Mouse (Mus musculus) ES-E14 (cell line): Measurements from ENCODE around the gene Gldc.

Experiments
- MAFK ChIP-seq: IDR thresholded peaks from 2 replicates; pipeline ENCODE4 v1.6.1; 2014; ENCODE audit warnings: mild to moderate bottlenecking, low read depth, low read length, inconsistent platforms; ENCODE audit not compliant: insufficient read depth
- ZC3H11A ChIP-seq: IDR thresholded peaks from 2 replicates; pipeline ENCODE4 v1.6.1; 2012; ENCODE audit warnings: low read depth, mild to moderate bottlenecking, inconsistent platforms, low read length, borderline replicate concordance

DNA sequence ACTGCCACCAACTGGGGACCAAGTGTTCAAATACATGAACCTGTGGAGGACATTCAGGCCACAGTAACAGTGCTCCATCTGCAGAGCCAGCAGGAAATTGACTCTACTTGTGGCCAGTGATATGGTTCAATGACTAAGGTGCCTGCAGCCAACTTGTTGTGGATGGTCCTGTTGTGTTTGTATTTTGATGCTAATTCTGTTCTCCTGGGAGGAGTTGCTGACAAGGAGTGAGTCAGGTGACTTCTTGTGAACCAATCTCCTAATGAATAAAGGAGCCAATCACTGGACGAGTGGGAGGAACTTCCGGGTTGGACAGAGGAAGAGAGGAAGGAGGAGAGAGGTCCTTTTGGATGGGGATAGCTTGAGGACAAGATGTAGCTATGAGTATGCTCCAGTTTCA, 10.3 kb upstream of the Gldc start:
- TF ChIP-seq MAFK (peak; percentile 51; the same call in 1 of the 2 replicates), ZC3H11A (no peak)
